Mouse (Mus musculus) neural tube, embryonic 14.5 days (tissue): ENCODE data around the gene Zbed6. TPM values are rescaled to one million over a fixed set of nuclear protein-coding genes. Genes with fewer than 3 reads are reported as not detected.

Experiments used
- ATAC-seq: fragments of 200-750 bp; cut with Nextera tagmentation; 2 replicates; pipeline ENCODE4 v1.8.0; 2017; ENCODE audit warnings: low read depth, mild to moderate bottlenecking, moderate TSS enrichment, moderate library complexity
- H3K27ac ChIP-seq: fragments of 300-500 bp; sonication (generic); 2 replicates; pipeline ENCODE4 v1.5.1; 2014; ENCODE audit warnings: low read depth, mild to moderate bottlenecking, control low read depth, low read length, moderate library complexity, mixed read lengths
- H3K27me3 ChIP-seq: fragments of 300-500 bp; sonication (generic); 2 replicates; pipeline ENCODE4 v1.6.1; 2014; ENCODE audit warnings: low read length; ENCODE audit not compliant: control insufficient read depth, insufficient read depth
- H3K36me3 ChIP-seq: fragments of 300-500 bp; sonication (generic); 2 replicates; pipeline ENCODE4 v1.6.1; 2014; ENCODE audit warnings: low read length, mixed read lengths; ENCODE audit not compliant: control insufficient read depth, insufficient read depth
- H3K4me1 ChIP-seq: fragments of 300-500 bp; sonication (generic); 2 replicates; pipeline ENCODE4 v1.6.1; 2014; ENCODE audit warnings: low read length; ENCODE audit not compliant: control insufficient read depth, insufficient read depth
- H3K4me2 ChIP-seq: fragments of 300-500 bp; sonication (generic); 2 replicates; pipeline ENCODE4 v1.6.1; 2014; ENCODE audit warnings: mild to moderate bottlenecking, low read depth, low read length, control low read depth
- H3K4me3 ChIP-seq: fragments of 300-500 bp; sonication (generic); 2 replicates; pipeline ENCODE4 v1.5.1; 2014; ENCODE audit warnings: low read depth, low read length, control low read depth, mixed read lengths
- H3K9ac ChIP-seq: fragments of 300-500 bp; sonication (generic); replicated peaks from 2 replicates; pipeline ENCODE4 v1.6.1; 2014; ENCODE audit warnings: low read depth, mild to moderate bottlenecking, control low read depth, low read length, mixed read lengths
- H3K9me3 ChIP-seq: fragments of 300-500 bp; sonication (generic); 2 replicates; pipeline ENCODE4 v1.6.1; 2016; ENCODE audit warnings: low read length; ENCODE audit not compliant: control insufficient read depth
- WGBS: fragments of 180-500 bp; shearing (Covaris S2); extraction: QIAGEN DNeasy Blood & Tissue Kit; methylation state at CpG from one replicate; pipeline ENCODE4 v1.1.7; 2014; 5-methylcytosine and 5-hydroxymethylcytosine counted together
- polyA plus RNA-seq: library from polyadenylated mRNA; unstranded; fragments of >200 nt; fragmentation: Nextera tagmentation; extraction: Ambion mirVana; gene quantifications from 2 replicates; pipeline ENCODE4 v1.2.1, GENCODE M21; 2014

The Zbed6 gene
- polyA plus RNA-seq, 1 experiment from 2014 or later = not detected

GRCm38 (mm10) chr1:133691046-133691445, 30.4 kb upstream of the Zbed6 start:
- ATAC-seq = no peak
- H3K36me3 ChIP-seq = no peaks in the 10 kb centered on the region
- H3K27ac ChIP-seq = no peak overlapping the region
- H3K27me3 ChIP-seq = no peaks in the 10 kb centered on the region
- WGBS = 95% methylated on average over 6 of the region's 6 CpGs
- no peak overlapping the region for H3K4me2 ChIP-seq
- H3K9ac ChIP-seq = no peak overlapping the region
- H3K4me3 ChIP-seq = no peak overlapping the region
- H3K9me3 ChIP-seq = no peaks in the 10 kb centered on the region
- no peaks in the 10 kb centered on the region for H3K4me1 ChIP-seq

GRCm38 (mm10) chr1:133689897-133690296, 29.2 kb upstream of the Zbed6 start, which contains the start of gene Lax1:
Gene Lax1, minus strand, starts transcription at chr1:133690108.
- Histone ChIP-seq H3K4me3 (no peak within 1 kb of the TSS), H3K4me2 (no peak within 1 kb of the TSS), H3K27me3 (no peaks in the 10 kb centered on the region), H3K9ac (no peak within 1 kb of the TSS), H3K27ac (no peak within 1 kb of the TSS), H3K36me3 (no peaks in the 10 kb centered on the region), H3K4me1 (no peaks in the 10 kb centered on the region), H3K9me3 (no peaks in the 10 kb centered on the region)
- 58% methylated on average over 6 of the region's 6 CpGs for WGBS
- no peak for ATAC-seq

GRCm38 (mm10) chr1:133688301-133688700, 27.6 kb upstream of the Zbed6 start:
- Histone ChIP-seq H3K9ac (no peak overlapping the region), H3K4me1 (no peaks in the 10 kb centered on the region), H3K9me3 (no peaks in the 10 kb centered on the region), H3K36me3 (no peaks in the 10 kb centered on the region), H3K27ac (no peak overlapping the region), H3K4me3 (no peak overlapping the region), H3K27me3 (no peaks in the 10 kb centered on the region), H3K4me2 (no peak overlapping the region)
- ATAC-seq = no peak
- 69% methylated on average over 7 of the region's 7 CpGs for WGBS

- H3K36me3 ChIP-seq = no peaks in the 10 kb centered on the region
- ATAC-seq = no peak
- H3K4me2 ChIP-seq = no peak overlapping the region
- H3K9me3 ChIP-seq = no peaks in the 10 kb centered on the region
- H3K9ac ChIP-seq = no peak overlapping the region
- WGBS = 87% methylated on average over 10 of the region's 10 CpGs
- H3K27me3 ChIP-seq = no peaks in the 10 kb centered on the region
- no peak overlapping the region for H3K27ac ChIP-seq
- H3K4me1 ChIP-seq = no peaks in the 10 kb centered on the region
- no peak overlapping the region for H3K4me3 ChIP-seq
These were observed 25.2 kb upstream of the Zbed6 start for GRCm38 (mm10) chr1:133685749-133686519.

GRCm38 (mm10) chr1:133671801-133672200, 11.1 kb upstream of the Zbed6 start:
- H3K27me3 ChIP-seq = no peaks in the 10 kb centered on the region
- H3K4me3 ChIP-seq = no peak overlapping the region
- no peak overlapping the region for H3K9ac ChIP-seq
- no peak overlapping the region for H3K4me2 ChIP-seq
- no peaks in the 10 kb centered on the region for H3K4me1 ChIP-seq
- H3K36me3 ChIP-seq = no peaks in the 10 kb centered on the region
- H3K27ac ChIP-seq = no peak overlapping the region
- ATAC-seq = no peak
- WGBS = 87% methylated on average over 3 of the region's 3 CpGs
- H3K9me3 ChIP-seq = no peaks in the 10 kb centered on the region

- H3K9me3 ChIP-seq = no peaks in the 10 kb centered on the region
- no peak overlapping the region for H3K4me3 ChIP-seq
- H3K36me3 ChIP-seq = no peaks in the 10 kb centered on the region
- H3K9ac ChIP-seq = no peak overlapping the region
- 95% methylated on average over 3 of the region's 3 CpGs for WGBS
- H3K4me2 ChIP-seq = no peak overlapping the region
- H3K27me3 ChIP-seq = no peaks in the 10 kb centered on the region
- no peaks in the 10 kb centered on the region for H3K4me1 ChIP-seq
- ATAC-seq = no peak
- H3K27ac ChIP-seq = no peak overlapping the region
These were observed 10.6 kb upstream of the Zbed6 start for GRCm38 (mm10) chr1:133671266-133671665.

GRCm38 (mm10) chr1:133670776-133671175, 10.1 kb upstream of the Zbed6 start:
- no peak for ATAC-seq
- no peaks in the 10 kb centered on the region for H3K4me1 ChIP-seq
- H3K27me3 ChIP-seq = no peaks in the 10 kb centered on the region
- no peaks in the 10 kb centered on the region for H3K36me3 ChIP-seq
- WGBS = 81% methylated on average over 6 of the region's 6 CpGs
- H3K27ac ChIP-seq = no peak overlapping the region
- no peak overlapping the region for H3K4me3 ChIP-seq
- H3K9me3 ChIP-seq = no peaks in the 10 kb centered on the region
- H3K4me2 ChIP-seq = no peak overlapping the region
- H3K9ac ChIP-seq = no peak overlapping the region

- Histone ChIP-seq H3K4me2 (no peak overlapping the region), H3K4me3 (no peak overlapping the region), H3K9ac (no peak overlapping the region), H3K36me3 (no peaks in the 10 kb centered on the region), H3K27me3 (no peaks in the 10 kb centered on the region), H3K4me1 (no peaks in the 10 kb centered on the region), H3K27ac (no peak overlapping the region), H3K9me3 (no peaks in the 10 kb centered on the region)
- ATAC-seq = no peak
- 41% methylated on average over 12 of the region's 12 CpGs for WGBS
These were observed 9.5 kb upstream of the Zbed6 start for GRCm38 (mm10) chr1:133670190-133670589.

GRCm38 (mm10) chr1:133668618-133669017, 7.9 kb upstream of the Zbed6 start:
- no peaks in the 10 kb centered on the region for H3K4me1 ChIP-seq
- no peak overlapping the region for H3K4me2 ChIP-seq
- no peak overlapping the region for H3K27ac ChIP-seq
- 88% methylated on average over 3 of the region's 3 CpGs for WGBS
- H3K9me3 ChIP-seq = no peaks in the 10 kb centered on the region
- no peak overlapping the region for H3K9ac ChIP-seq
- no peaks in the 10 kb centered on the region for H3K36me3 ChIP-seq
- no peak for ATAC-seq
- H3K27me3 ChIP-seq = no peaks in the 10 kb centered on the region
- no peak overlapping the region for H3K4me3 ChIP-seq
